Mouse (Mus musculus) limb, embryonic 14.5 days (tissue): Measurements from ENCODE around the gene Tex9. TPM values are rescaled to one million over a fixed set of nuclear protein-coding genes. Genes with fewer than 3 reads are reported as not detected.
A peak's percentile ranks its signal among the peaks of the same experiment; 100 is the strongest.

ENCODE experiments used
- ATAC-seq: fragments of 200-750 bp; cut with Nextera tagmentation; 2 replicates; pipeline ENCODE4 v1.8.0; 2017; ENCODE audit warnings: low read depth, moderate number of reproducible peaks, moderate TSS enrichment; ENCODE audit not compliant: low FRiP score
- DNase-seq: peaks from one replicate; pipeline ENCODE4 v3.0.0-alpha.2; 2015; ENCODE audit warnings: low spot score
- H3K27ac ChIP-seq: fragments of 300-500 bp; sonication (generic); replicated peaks from 2 replicates; pipeline ENCODE4 v1.5.1; 2014; ENCODE audit warnings: low read depth, mild to moderate bottlenecking, low read length, moderate library complexity, mixed read lengths
- H3K27me3 ChIP-seq: fragments of 300-500 bp; sonication (generic); 2 replicates; pipeline ENCODE4 v1.6.1; 2014; ENCODE audit warnings: low read length, mixed read lengths; ENCODE audit not compliant: control insufficient read depth, insufficient read depth
- H3K36me3 ChIP-seq: fragments of 300-500 bp; sonication (generic); 2 replicates; pipeline ENCODE4 v1.6.1; 2014; ENCODE audit warnings: mild to moderate bottlenecking, low read length, moderate library complexity, mixed read lengths; ENCODE audit not compliant: control insufficient read depth, insufficient read depth
- H3K4me1 ChIP-seq: fragments of 300-500 bp; sonication (generic); 2 replicates; pipeline ENCODE4 v1.6.1; 2014; ENCODE audit warnings: antibody characterized with exemption, low read length, mixed read lengths; ENCODE audit not compliant: control insufficient read depth, insufficient read depth
- H3K4me2 ChIP-seq: fragments of 300-500 bp; sonication (generic); replicated peaks from 2 replicates; pipeline ENCODE4 v1.6.1; 2014; ENCODE audit warnings: low read depth, mild to moderate bottlenecking, low read length, moderate library complexity; ENCODE audit not compliant: severe bottlenecking
- H3K4me3 ChIP-seq: fragments of 300-500 bp; sonication (generic); replicated peaks from 2 replicates; pipeline ENCODE4 v1.5.1; 2014; ENCODE audit warnings: low read length
- H3K9ac ChIP-seq: fragments of 300-500 bp; sonication (generic); 2 replicates; pipeline ENCODE4 v1.6.1; 2014; ENCODE audit warnings: mild to moderate bottlenecking, low read depth, low read length, moderate library complexity; ENCODE audit not compliant: severe bottlenecking
- H3K9me3 ChIP-seq: fragments of 300-500 bp; sonication (generic); 2 replicates; pipeline ENCODE4 v1.6.1; 2016; ENCODE audit warnings: low read length; ENCODE audit not compliant: control insufficient read depth
- POLR2A ChIP-seq: fragments of 200-500 bp; IDR thresholded peaks from 2 replicates; pipeline ENCODE4 v1.8.0; 2012; ENCODE audit warnings: inconsistent platforms, mild to moderate bottlenecking, moderate library complexity, borderline replicate concordance; ENCODE audit not compliant: insufficient read depth, insufficient read length; ENCODE audit errors: extremely low read depth
- WGBS: fragments of 180-500 bp; shearing (Covaris S2); extraction: QIAGEN DNeasy Blood & Tissue Kit; methylation state at CpG from one replicate; pipeline ENCODE4 v1.1.7; 2014; 5-methylcytosine and 5-hydroxymethylcytosine counted together
- polyA plus RNA-seq, 2 experiments: library from polyadenylated mRNA; depleted of rRNA in 1 of 2; stranded (reverse) in 1 of 2; unstranded in 1 of 2; fragments of >200 nt; fragmentation: Nextera tagmentation in 1 of 2; extraction: Ambion mirVana in 1 of 2; gene quantifications; 2 replicates each; pipeline versions ENCODE4 v1.2.1 to v1.2.3; 2012 to 2014

The Tex9 gene
- polyA plus RNA-seq, 2 experiments, result 24.0 to 26.0 TPM

DNA sequence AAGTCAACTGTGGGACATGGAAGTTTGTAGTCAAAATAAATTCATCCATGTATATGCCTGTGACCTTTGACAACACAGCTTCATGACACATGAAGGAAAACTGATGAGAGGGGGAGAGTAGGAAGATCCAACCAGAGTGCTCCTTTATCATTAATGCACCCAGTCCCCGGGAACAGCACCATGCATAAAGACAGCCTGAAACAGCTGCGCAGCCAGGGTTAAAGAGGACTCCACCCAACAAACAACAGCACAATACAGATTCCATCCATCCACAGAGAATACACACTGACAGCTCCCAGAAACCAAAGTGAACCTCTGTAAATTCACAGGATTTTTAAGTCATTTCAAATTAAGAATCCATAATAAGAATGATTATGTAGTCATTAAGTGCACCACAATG lies 42.2 kb downstream of the Tex9 start:
- no peak overlapping the region for H3K27ac ChIP-seq
- no peak for DNase-seq
- H3K27me3 ChIP-seq, result no peaks in the 10 kb centered on the region
- peaks cover 41% of the 10 kb centered on the region for H3K36me3 ChIP-seq
- H3K9me3 ChIP-seq, result no peaks in the 10 kb centered on the region
- ATAC-seq, result no peak
- no peak overlapping the region for H3K4me3 ChIP-seq
- no peak overlapping the region for H3K9ac ChIP-seq
- no peak for TF ChIP-seq POLR2A
- 0 out of 2 replicates have a peak overlapping the region, but pooled peaks have one; percentile 2 for H3K4me2 ChIP-seq
- no peaks in the 10 kb centered on the region for H3K4me1 ChIP-seq
- 82% methylated on average over 2 of the region's 2 CpGs for WGBS

DNA sequence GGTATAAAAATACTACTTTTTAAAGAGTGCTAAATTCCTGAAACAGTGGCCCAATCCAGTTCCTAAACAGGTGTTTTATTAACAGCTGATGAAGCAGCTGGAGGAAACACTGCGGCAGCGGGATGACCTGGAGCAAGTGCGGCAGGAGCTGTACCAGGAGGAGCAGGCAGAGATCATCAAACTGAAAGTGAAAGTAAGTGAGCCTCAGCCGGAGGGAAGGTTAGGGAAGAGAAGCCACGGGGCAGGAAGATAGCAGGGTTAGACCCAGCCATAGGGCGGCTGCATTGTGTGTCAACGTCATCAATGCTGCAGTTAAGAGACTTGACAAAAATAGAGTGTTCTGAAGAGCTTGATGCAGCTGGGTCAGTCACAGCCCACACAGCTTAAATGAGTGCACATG lies 42.6 kb downstream of the Tex9 start:
- no peak for TF ChIP-seq POLR2A
- DNase-seq, result no peak
- peaks cover 44% of the 10 kb centered on the region for H3K36me3 ChIP-seq
- H3K4me2 ChIP-seq, result 0 out of 2 replicates have a peak overlapping the region, but pooled peaks have one; percentile 2
- H3K9ac ChIP-seq, result no peak overlapping the region
- ATAC-seq, result no peak
- no peaks in the 10 kb centered on the region for H3K27me3 ChIP-seq
- H3K27ac ChIP-seq, result no peak overlapping the region
- no peaks in the 10 kb centered on the region for H3K9me3 ChIP-seq
- WGBS, result 87% methylated on average over 7 of the region's 7 CpGs
- H3K4me1 ChIP-seq, result no peaks in the 10 kb centered on the region
- H3K4me3 ChIP-seq, result no peak overlapping the region

DNA sequence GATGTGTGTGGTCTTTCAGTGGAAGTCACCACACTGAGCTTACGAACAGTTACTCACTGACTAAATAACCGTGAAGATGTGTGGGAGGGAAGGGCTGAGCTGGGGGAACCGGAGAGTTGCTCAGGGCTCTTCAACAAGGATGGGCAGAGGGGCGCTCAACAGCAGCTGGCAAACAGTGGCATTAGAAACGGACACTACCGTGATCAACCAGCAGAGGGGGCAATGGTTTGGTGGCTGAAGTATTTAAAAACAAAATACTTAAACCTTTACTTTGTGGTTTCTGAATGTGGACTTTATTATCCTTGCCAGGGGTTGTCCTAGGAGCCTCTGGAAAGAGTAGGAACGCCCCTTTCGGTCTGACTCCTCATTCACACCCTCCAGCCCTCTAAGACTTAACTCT lies 44.0 kb downstream of the Tex9 start:
- no peaks in the 10 kb centered on the region for H3K4me1 ChIP-seq
- H3K36me3 ChIP-seq, result peaks cover 46% of the 10 kb centered on the region
- 57% methylated on average over 8 of the region's 8 CpGs for WGBS

DNA sequence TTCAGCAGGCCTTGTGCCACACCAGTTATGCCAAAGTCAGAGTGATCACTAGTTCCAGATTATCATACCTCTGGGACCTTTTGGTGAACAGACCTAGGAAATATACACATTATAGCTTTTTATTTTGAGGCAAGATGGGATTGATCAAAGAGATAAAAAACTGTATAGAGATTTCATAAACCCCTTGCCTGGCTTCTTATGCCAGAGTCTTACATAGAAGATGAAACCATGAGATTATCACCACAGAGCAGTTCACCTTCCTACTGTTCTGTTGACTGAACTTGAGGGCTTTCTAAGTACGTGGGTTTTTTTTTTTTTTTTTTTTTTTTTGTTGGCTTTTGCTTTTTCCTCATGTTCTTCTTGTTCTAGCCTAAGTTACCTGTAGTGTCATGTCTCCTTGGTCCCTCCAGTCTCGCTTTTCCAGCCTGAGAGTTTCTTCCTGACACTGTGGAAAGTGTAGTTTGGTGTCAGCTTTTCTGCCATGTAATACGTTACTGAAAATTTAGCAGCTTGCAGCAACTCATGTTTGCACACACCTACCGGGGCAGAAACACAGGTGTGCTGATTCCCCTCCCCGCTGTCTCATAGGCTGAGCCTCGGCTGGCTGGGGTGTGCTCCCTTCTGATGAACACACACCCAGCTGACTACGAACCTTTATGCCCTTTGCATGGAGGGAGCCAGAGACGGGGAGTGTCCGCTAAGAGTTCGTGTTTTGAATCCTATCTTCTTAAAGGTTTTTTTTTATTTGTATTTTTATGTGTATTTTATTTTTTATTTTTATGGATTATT lies 49.9 kb downstream of the Tex9 start:
- H3K4me2 ChIP-seq, result no peak overlapping the region
- no peak overlapping the region for H3K4me3 ChIP-seq
- 86% methylated on average over 10 of the region's 10 CpGs for WGBS
- H3K27ac ChIP-seq, result no peak overlapping the region
- H3K36me3 ChIP-seq, result peaks cover 16% of the 10 kb centered on the region
- ATAC-seq (no peak), DNase-seq (no peak)
- H3K9me3 ChIP-seq, result no peaks in the 10 kb centered on the region
- H3K4me1 ChIP-seq, result 0 out of 2 replicates have a peak, but pooled peaks cover 7% of the 10 kb centered on the region
- H3K9ac ChIP-seq, result no peak overlapping the region
- no peaks in the 10 kb centered on the region for H3K27me3 ChIP-seq
- TF ChIP-seq POLR2A, result no peak

More for the DNA sequence above, 44.0 kb downstream of the Tex9 start:
- no peak for TF ChIP-seq POLR2A
- Histone ChIP-seq H3K4me3 (no peak overlapping the region), H3K9me3 (no peaks in the 10 kb centered on the region), H3K27ac (no peak overlapping the region), H3K4me2 (no peak overlapping the region), H3K9ac (no peak overlapping the region), H3K27me3 (no peaks in the 10 kb centered on the region)
- DNase-seq, result peak; percentile 64
- no peak for ATAC-seq

DNA sequence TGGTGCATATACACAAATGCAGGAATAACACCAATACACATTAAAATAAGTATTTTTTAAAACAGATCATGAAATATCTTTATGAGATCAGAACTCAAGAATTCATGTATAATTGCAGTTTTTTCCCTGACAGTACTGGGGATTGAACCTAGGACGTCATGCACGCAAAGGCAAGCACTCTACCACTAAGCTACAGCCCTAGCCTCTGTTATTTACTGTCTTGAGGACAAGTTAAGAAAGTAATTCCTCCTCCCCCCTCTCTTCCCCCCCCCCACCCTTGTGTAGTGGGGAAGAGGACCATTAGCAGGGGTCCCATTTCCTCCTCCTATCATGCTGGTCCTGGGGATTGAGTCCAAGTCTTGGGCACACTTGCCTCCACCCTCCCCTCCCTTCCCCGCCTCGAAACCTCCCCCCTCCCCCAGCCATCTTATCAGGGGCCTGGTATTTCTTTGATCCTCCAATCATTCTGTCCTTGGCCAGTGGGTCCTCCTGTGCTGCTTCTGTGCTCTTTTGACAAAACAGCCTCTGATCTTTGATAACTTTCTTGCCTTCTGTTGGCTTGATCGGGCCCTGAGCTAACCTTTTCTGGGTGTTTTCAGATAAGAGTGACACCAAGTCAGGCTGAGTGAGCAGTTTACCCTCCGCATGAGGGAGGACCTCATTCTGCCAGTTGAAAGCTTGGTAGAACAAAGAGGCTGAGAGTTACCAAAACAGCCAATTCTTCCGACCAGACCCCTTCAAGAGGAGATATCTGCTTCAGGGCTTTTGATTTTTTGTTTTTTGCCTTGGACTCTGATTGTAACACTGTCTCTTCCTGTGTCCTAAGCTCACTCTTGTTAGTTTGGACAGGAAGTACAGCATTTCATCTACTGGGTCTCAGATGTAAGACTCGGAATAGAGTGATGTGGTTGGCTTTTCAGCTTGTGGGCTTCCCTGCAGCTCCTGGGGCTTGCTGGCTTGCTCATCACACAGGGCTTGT lies 50.8 kb downstream of the Tex9 start:
- H3K27ac ChIP-seq, result no peak overlapping the region
- 68% methylated on average over 8 of the region's 8 CpGs for WGBS
- no peak overlapping the region for H3K4me3 ChIP-seq
- no peak for TF ChIP-seq POLR2A
- ATAC-seq (no peak), DNase-seq (no peak)
- H3K4me2 ChIP-seq, result no peak overlapping the region
- no peaks in the 10 kb centered on the region for H3K9me3 ChIP-seq
- peaks cover 8% of the 10 kb centered on the region; the same call in 1 of the 2 replicates for H3K36me3 ChIP-seq
- no peak overlapping the region for H3K9ac ChIP-seq
- no peaks in the 10 kb centered on the region for H3K27me3 ChIP-seq
- H3K4me1 ChIP-seq, result 0 out of 2 replicates have a peak, but pooled peaks cover 7% of the 10 kb centered on the region
